Mouse (Mus musculus): Measurements from ENCODE around the gene Anln. TPM values are rescaled to one million over a fixed set of nuclear protein-coding genes. Genes with fewer than 3 reads are reported as not detected.

Gene Anln
- polyA plus RNA-seq, 1 experiment: 12.9 TPM

- no peak for TF ChIP-seq GATA1 (IDR thresholded peaks at IDR 0.05; ENCODE audit: low read length)
These were observed 28.1 kb downstream of the Anln start for GRCm38 (mm10) chr9:22360916-22361315.

- no peak for TF ChIP-seq GATA1 (IDR thresholded peaks at IDR 0.05; ENCODE audit: low read length)
These were observed 33.1 kb downstream of the Anln start for GRCm38 (mm10) chr9:22355919-22356318.

DNA sequence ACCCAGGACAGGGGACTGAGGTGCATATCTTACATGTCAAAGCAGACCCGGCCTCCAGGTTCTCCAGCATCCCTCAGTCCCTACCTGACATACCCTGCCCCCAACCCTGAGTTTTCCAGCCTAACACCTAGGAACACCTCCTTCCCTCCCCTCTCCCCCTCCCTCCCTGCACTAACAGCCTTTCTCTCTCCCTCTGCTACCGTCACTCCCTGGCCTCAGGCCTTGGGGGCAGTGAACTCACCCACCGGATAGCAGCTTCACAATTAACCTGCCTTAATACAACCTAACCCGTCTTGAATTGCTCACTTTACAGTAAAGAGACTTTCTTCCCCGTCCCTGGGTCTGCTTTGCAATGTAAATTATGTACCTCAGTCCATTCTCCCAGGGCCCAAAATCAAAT is 35.1 kb downstream of the Anln start:
- TF ChIP-seq GATA1 (IDR thresholded peaks at IDR 0.05; ENCODE audit: low read length): no peak

- TF ChIP-seq GATA1 (IDR thresholded peaks at IDR 0.05; ENCODE audit: low read length): no peak
These were observed 35.5 kb downstream of the Anln start for GRCm38 (mm10) chr9:22353465-22353864.

- no peak for TF ChIP-seq GATA1 (IDR thresholded peaks at IDR 0.05; ENCODE audit: low read length)
These were observed 48.7 kb downstream of the Anln start for GRCm38 (mm10) chr9:22340331-22340730.

GRCm38 (mm10) chr9:22337217-22337616 is 51.8 kb downstream of the Anln start:
- TF ChIP-seq GATA1 (IDR thresholded peaks at IDR 0.05; ENCODE audit: low read length): no peak

DNA sequence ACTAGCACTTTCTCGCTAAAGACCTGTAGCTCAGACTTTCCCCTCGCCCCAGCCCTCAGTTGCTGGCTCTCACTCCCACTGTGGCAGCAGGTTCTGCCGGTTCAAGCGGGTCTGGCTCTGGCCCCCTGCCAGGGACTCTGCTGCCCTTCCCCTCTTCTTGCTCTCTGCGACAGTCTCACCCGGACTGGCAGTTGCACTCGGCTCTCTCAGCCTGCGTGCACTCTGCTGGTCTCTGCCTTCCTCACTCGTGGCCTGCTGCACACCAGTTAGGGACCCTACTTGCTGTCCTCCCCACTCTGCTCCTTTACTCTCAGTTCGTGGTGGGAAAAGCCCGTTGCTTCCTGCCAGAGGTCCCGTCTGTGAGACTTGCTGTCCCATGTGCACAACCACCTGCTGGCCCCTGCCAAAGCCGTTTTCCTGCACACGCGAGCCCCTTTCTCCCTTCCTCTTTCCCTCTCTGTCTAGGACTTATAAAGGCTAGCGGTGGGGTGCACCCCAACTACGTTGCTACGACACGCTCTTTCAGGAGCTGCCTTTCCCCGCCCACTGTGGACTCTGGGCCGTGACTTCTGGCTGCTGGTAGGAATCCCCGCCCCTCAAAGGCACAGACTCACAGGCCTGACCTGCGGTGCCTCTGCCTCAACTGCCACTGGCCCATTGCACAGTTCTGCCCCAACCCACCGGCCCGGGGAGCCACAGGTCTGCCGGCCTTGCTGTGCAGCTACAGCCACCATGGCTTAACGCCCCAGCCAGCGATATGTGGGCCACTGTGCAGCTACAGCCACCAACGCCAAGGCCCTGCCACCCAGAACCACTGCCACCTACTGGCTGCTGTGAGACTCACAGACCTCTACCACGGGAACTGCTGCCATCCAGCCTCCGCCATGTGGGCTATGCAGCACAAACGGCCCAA is 61.3 kb downstream of the Anln start:
- no peak for TF ChIP-seq GATA1 (IDR thresholded peaks at IDR 0.05; ENCODE audit: low read length)

DNA sequence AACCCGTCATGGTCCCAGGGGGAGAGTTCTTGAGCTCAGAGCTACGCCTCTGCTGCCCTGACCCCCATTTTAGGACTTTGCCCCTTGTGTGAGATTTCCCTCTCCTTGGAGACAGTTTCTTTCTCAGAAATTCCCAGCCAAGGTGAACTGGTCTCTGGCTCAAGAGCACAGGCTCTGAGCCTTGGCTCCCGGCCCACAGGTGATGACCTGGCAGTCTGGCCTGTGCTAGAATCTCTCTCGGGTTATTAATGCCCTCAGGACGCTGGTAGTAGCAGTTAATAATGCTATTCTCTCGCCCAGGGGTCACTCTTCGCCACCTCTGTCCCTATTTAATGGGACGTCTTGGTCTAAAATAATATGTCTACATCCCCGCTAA is 61.9 kb downstream of the Anln start:
- no peak for TF ChIP-seq GATA1 (IDR thresholded peaks at IDR 0.05; ENCODE audit: low read length)

DNA sequence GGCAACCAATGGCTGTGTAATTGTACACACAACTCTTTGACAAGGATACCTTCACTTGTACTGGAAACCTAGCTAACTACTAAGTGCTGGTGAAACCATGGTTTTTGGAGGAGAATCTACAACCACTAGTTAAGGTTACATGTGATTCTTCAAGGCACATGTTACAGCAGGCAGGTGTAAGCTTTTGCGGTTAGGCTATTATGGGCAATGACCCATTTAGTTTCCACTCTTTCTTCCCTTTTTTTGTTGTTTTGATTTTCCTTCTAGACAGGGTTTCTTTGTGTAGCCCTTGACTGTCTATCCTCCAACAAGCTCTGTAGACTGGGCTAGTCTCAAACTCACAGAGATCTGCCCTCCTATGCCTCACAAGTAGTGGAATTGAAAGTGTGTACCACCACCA is 64.4 kb downstream of the Anln start:
- TF ChIP-seq GATA1 (IDR thresholded peaks at IDR 0.05; ENCODE audit: low read length): no peak

- TF ChIP-seq GATA1 (IDR thresholded peaks at IDR 0.05; ENCODE audit: low read length): no peak
These were observed 66.4 kb downstream of the Anln start for GRCm38 (mm10) chr9:22322381-22323211.

DNA sequence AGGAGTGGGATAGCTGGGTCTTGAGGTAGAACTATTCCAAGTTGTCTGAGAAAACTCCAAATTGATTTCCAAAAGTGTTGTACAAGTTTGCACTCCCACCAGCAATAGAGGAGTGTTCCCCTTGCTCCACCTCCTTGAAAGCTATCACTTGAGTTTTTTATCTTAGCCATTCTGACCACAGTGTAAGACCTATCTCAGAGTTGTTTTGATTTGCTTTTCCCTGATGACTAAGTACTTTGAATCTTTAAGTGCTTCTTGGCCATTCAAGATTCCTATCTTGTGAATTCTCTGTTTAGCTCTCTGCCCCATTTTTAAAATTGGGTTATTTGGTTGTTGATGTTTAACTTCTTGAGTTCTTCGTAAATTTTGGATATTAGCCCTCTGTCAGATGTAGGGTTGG is 69.9 kb downstream of the Anln start:
- no peak for TF ChIP-seq GATA1 (IDR thresholded peaks at IDR 0.05; ENCODE audit: low read length)

GRCm38 (mm10) chr9:22314066-22314465 is 74.9 kb downstream of the Anln start:
- no peak for TF ChIP-seq GATA1 (IDR thresholded peaks at IDR 0.05; ENCODE audit: low read length)

DNA sequence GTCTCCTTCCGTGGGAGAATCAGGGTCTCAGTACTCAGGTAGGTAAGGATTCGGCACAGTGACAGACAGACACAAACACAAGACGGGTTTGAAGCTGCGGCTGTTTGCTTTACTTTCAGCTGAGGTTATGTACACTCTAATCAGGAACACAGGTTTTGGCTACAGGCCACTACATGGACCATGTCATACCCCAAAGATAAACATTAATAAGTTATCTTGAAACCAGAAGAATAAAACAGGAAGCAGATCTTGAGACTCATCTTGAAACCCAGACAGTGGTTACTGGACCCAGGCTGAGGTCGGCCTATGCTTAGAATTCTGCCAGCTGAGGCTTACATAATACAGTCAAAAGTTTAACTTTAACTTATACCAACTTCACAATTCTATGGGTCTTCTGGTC is 75.8 kb downstream of the Anln start:
- no peak for TF ChIP-seq GATA1 (IDR thresholded peaks at IDR 0.05; ENCODE audit: low read length)

GRCm38 (mm10) chr9:22309651-22310050 is 79.3 kb downstream of the Anln start:
- no peak for TF ChIP-seq GATA1 (IDR thresholded peaks at IDR 0.05; ENCODE audit: low read length)

DNA sequence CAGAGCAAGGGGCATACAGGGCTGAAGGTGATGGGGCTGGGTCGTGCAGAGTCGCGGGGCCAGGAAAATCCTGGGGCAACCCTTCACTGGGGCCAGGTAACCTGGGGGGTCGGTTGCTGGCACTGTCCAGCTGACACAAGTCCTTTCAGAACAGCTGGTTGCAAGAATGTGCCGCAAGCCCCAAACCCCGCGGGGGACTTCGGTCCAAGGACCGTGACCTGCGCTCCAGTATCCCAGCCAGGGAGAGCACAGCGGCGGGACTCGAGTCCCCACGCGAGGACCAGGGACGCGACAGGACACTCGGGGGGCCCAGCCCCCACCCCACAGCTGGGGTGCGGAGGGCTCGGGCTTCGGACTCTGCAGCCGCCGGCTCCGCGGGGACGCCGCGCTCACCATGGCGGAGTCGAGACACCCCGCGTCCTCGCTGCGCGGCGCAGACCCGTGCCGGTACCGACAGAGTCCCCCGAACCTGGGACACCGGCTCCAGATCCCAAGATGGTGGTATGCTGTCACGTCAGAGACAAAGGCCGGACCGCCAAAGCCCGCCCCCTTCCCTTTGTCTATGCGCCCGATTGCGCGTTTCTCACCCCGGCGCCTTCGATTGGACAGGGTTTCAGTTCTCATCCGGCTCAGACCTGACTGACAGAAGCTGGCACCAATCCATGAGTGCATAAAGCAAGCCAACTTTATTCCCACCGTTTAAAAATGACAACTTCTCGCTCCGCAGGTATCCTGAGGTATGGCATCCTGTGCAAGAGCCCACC is 81.7 kb downstream of the Anln start, which contains the start of gene Zfp810:
TSS of gene Zfp810 (minus strand) at position 493 of the 764 bp plus-strand sequence.
- no peak for TF ChIP-seq GATA1 (IDR thresholded peaks at IDR 0.05; ENCODE audit: low read length)

- TF ChIP-seq GATA1 (IDR thresholded peaks at IDR 0.05; ENCODE audit: low read length): no peak
These were observed 82.3 kb downstream of the Anln start for GRCm38 (mm10) chr9:22306726-22307125.
